Mouse (Mus musculus): ENCODE results near the gene Denr.

- TF ChIP-seq POLR2A (IDR thresholded peaks at IDR 0.05; ENCODE audit: control insufficient read depth, extremely low read depth, insufficient read depth, low read length, poor library complexity) (no peak), CTCF (IDR thresholded peaks at IDR 0.05; ENCODE audit: borderline replicate concordance, control insufficient read depth, extremely low read depth, insufficient read depth, low read length, poor library complexity) (no peak)
Observed at GRCm38 (mm10) chr5:123933957-123934591, 27.1 kb downstream of the Denr start.

All from thymus, adult 2 months (tissue).